Comparison of ENCODE assay signal across 8 mouse cellular contexts in the genomic region with DNA sequence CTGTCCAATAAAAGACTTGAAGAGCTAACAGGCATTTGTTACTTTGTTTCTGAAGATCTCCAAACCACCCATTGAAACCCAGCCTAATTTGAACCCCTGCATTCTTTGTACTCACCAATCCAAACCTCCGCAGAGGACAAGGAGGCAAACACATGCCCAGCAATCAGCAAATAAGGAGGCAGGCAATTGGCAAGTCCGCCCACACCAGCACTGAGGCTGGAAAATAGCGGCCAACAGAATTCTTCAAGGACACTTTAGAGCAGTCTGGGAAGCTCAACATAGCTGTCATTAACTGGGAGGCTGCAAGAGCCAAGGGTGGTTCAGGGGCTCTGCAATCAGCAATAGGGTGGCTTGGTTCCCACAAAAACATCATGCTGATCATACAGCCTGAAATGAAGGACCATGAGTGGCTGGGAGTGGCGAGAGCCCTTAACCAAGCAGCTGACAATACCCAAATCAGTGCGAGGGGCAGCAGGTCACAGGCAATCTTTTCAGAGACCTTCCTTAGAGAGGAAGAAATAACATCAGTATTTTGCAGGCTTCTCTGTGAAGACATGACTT.
A peak's percentile ranks its signal among the peaks of the same experiment; 100 is the strongest.
DNase-seq lines count a peak whose midpoint lies in the region; ATAC-seq and TF ChIP-seq lines count a peak whose summit lies in the region.

No protein-coding gene starts in this region.

- ATAC-seq in hindbrain, embryonic 12.5 days (ENCODE audit: low FRiP score) = peak; percentile 61; the same call in 1 of the 2 replicates
- no peak for ATAC-seq in liver, embryonic 12.5 days

- WGBS in hindbrain, embryonic 12.5 days = 21% methylated on average over 5 of the region's 5 CpGs
- 39% methylated on average over 5 of the region's 5 CpGs for WGBS in liver, embryonic 12.5 days (ENCODE audit: insufficient replicate concordance)

- H3K27ac ChIP-seq in gastrocnemius, adult 2 months = no peak overlapping the region
- 0 out of 2 replicates have a peak overlapping the region, but pooled peaks have one; percentile 55 for H3K27ac ChIP-seq in hindbrain, embryonic 12.5 days
- H3K27ac ChIP-seq in liver, embryonic 12.5 days = no peak overlapping the region

- no peak for TF ChIP-seq CTCF in gastrocnemius, adult 2 months (IDR thresholded peaks at IDR 0.05)

- H3K27me3 ChIP-seq in hindbrain, embryonic 12.5 days = no peaks in the 10 kb centered on the region
- no peaks in the 10 kb centered on the region for H3K27me3 ChIP-seq in liver, embryonic 12.5 days (replicated peaks)

- H3K9ac ChIP-seq in hindbrain, embryonic 12.5 days = no peak overlapping the region
- H3K9ac ChIP-seq in liver, embryonic 12.5 days = no peak overlapping the region

- H3K4me1 ChIP-seq in hindbrain, embryonic 12.5 days = peaks cover 5% of the 10 kb centered on the region
- H3K4me1 ChIP-seq in liver, embryonic 12.5 days = no peaks in the 10 kb centered on the region

- no peaks in the 10 kb centered on the region for H3K9me3 ChIP-seq in hindbrain, embryonic 12.5 days (replicated peaks)
- H3K9me3 ChIP-seq in liver, embryonic 12.5 days (replicated peaks) = no peaks in the 10 kb centered on the region

- peak; percentile 5 for DNase-seq in right cerebral cortex, adult 18-20 months
- DNase-seq in right cerebral cortex, postnatal 4 days = no peak
- peak; percentile 19 for DNase-seq in gastrocnemius, adult 2 months
- peak; percentile 24 for DNase-seq in lung, postnatal 36 days
- DNase-seq in thymus, adult 18-20 months = no peak
- no peak for DNase-seq in thymus, postnatal 14 days

- H3K4me3 ChIP-seq in gastrocnemius, adult 2 months = no peak overlapping the region
- no peak overlapping the region for H3K4me3 ChIP-seq in hindbrain, embryonic 12.5 days
- no peak overlapping the region for H3K4me3 ChIP-seq in liver, embryonic 12.5 days

- H3K36me3 ChIP-seq in hindbrain, embryonic 12.5 days = no peaks in the 10 kb centered on the region
- H3K36me3 ChIP-seq in liver, embryonic 12.5 days = no peaks in the 10 kb centered on the region

- 0 out of 2 replicates have a peak overlapping the region, but pooled peaks have one; percentile 3 for H3K4me2 ChIP-seq in hindbrain, embryonic 12.5 days (replicated peaks)
- no peak overlapping the region for H3K4me2 ChIP-seq in liver, embryonic 12.5 days

- intact Hi-C loops in gastrocnemius, adult 2 months (cut with DNase I) = no loop called here

Comparison
In these comparisons a context has a peak if more than half of its experiments do, and no peak if none do; other contexts are left out.
1. DNase-seq: peak in right cerebral cortex, adult 18-20 months (single experiment), gastrocnemius, adult 2 months (single experiment) and lung, postnatal 36 days (single experiment); none in right cerebral cortex, postnatal 4 days (single experiment), thymus, adult 18-20 months (0 of 2) and thymus, postnatal 14 days (single experiment).